Mouse (Mus musculus): Measurements from ENCODE around the gene Saa1. TPM values are rescaled to one million over a fixed set of nuclear protein-coding genes. Genes with fewer than 3 reads are reported as not detected.
"Not testable (repeated sequence)": the region's sequence is repeated elsewhere in the genome, so short reads cannot be mapped to it uniquely, and the experiment has no call there.

The Saa1 gene
- 2.7 and 4.3 TPM in 2 replicates for polyA plus RNA-seq (2012; rRNA removed)

DNA sequence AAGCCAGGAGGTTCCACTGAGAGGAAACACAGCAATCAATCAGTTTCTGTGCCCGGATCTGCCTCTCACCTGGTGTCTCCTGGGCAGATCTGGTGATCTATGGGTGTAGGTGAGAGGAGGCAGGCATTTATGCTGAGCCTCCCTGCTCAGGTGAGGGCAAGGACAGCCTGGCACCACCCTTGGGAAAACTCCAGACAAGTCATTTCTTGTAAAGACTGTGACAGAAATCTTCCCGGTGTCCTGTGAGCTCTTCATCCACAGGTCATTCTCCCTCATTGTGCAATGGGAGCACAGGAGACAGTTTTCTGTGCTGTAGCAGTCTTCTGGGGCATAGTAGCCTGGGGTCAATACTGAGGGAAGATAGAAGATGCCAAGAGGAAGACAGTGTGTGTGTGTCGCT is at the start of gene Saa1:
TSS of gene Saa1 (minus strand) at position 101 of the 400 bp plus-strand sequence.
- H3K27me3 ChIP-seq (ENCODE audit: control insufficient read depth, insufficient read depth, low read length); H3K27ac ChIP-seq (ENCODE audit: control insufficient read depth, insufficient read depth, low read length); H3K36me3 ChIP-seq (ENCODE audit: control insufficient read depth, insufficient read depth, low read length); DNase-seq; H3K4me1 ChIP-seq (replicated peaks; ENCODE audit: control insufficient read depth, insufficient read depth, low read length); H3K4me3 ChIP-seq (ENCODE audit: control insufficient read depth, insufficient read depth, low read length): not testable (repeated sequence)
- WGBS, result 73% methylated on average over 3 of the region's 3 CpGs

DNA sequence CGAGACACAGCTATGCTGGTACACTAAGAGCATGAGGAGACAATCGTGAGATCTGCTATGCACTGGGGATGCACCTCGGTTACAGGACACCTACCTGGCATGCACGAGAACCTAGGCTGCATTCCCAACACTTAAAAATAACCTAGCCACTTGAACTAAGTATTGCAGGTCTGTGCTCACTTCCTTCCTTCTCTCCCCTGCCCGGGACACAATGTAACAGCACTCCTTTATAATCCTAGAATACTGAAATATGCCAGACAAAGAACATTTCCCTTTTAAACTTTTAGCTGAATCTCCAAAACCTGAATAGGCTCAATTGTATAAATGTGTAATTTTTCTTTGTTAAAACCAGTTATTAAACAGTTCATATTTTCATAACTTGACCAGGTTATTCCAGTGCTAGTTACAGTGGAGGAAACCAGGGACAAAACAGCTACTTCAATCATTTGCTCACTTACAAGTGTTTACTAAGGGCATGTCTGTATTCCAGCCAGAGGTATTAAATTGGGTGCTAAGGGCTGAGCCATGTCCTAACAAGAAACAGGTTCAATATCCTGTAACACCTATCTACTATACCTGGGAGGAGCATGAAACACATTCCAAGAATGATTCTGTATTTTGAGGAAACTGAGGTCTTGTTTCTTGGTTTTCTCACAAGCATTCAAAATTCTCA is 46.5 kb upstream of the Saa1 start:
- no peaks in the 10 kb centered on the region for H3K4me1 ChIP-seq (replicated peaks; ENCODE audit: control insufficient read depth, insufficient read depth, low read length)
- TF ChIP-seq CTCF (IDR thresholded peaks at IDR 0.05; ENCODE audit: borderline replicate concordance, control insufficient read depth, extremely low read depth, insufficient read depth, low read length, poor library complexity) (no peak), POLR2A (IDR thresholded peaks at IDR 0.05; ENCODE audit: control insufficient read depth, extremely low read depth, insufficient read depth, low read length, poor library complexity) (no peak)
- H3K4me3 ChIP-seq (ENCODE audit: control insufficient read depth, insufficient read depth, low read length), result no peak overlapping the region
- no peak overlapping the region for H3K27ac ChIP-seq (ENCODE audit: control insufficient read depth, insufficient read depth, low read length)
- WGBS, result 85% methylated on average over 5 of the region's 5 CpGs
- H3K36me3 ChIP-seq (ENCODE audit: control insufficient read depth, insufficient read depth, low read length), result peaks cover 44% of the 10 kb centered on the region
- no peaks in the 10 kb centered on the region for H3K27me3 ChIP-seq (ENCODE audit: control insufficient read depth, insufficient read depth, low read length)
- DNase-seq, result no peak

DNA sequence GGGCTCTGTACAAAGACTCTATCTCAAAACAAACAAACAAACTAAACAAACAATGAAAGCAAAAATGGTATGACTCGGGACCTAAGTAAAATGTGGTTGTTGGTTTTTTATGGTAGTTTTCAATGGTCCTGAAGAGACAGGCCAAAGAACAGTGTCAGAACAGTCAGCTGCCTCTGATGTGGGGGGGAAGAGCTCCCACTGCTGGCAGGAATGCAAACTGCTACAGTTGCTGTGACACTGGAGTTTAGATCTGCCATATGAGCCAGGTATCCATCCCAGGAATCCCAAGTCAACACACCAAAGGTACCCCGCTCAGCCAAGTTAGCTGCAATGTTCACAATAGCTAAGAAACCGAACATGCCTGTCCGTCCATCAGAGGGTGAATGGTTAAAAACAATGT is 27.9 kb upstream of the Saa1 start:
- Histone ChIP-seq H3K27ac (ENCODE audit: control insufficient read depth, insufficient read depth, low read length) (no peak overlapping the region), H3K36me3 (ENCODE audit: control insufficient read depth, insufficient read depth, low read length) (peaks cover 60% of the 10 kb centered on the region), H3K4me1 (replicated peaks; ENCODE audit: control insufficient read depth, insufficient read depth, low read length) (no peaks in the 10 kb centered on the region), H3K27me3 (ENCODE audit: control insufficient read depth, insufficient read depth, low read length) (no peaks in the 10 kb centered on the region), H3K4me3 (ENCODE audit: control insufficient read depth, insufficient read depth, low read length) (no peak overlapping the region)
- TF ChIP-seq POLR2A (IDR thresholded peaks at IDR 0.05; ENCODE audit: control insufficient read depth, extremely low read depth, insufficient read depth, low read length, poor library complexity), result no peak
- peak; percentile 39; the same call in 1 of the 2 replicates for TF ChIP-seq CTCF (IDR thresholded peaks at IDR 0.05; ENCODE audit: borderline replicate concordance, control insufficient read depth, extremely low read depth, insufficient read depth, low read length, poor library complexity)
- peak; percentile 26 for DNase-seq
- WGBS, result 72% methylated on average over 4 of the region's 4 CpGs

DNA sequence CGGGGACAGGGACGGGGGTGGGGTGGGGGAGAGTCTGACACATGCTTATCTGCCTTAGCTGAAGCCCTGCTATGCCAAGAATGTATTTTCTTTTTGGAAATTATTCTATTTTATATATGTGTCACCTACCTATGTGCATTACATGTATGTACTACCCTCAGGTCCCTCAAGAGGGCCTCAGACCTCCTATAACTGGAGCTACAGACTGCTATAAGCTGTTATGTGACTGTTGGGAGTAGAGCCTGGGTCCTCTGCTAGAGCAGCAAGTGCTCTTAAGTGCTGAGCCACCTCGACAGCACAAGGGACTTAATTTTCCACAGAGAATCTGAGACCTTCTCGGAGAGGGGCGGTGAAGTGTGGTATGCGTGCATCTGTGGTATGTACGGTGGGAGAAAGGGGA is 25.7 kb upstream of the Saa1 start:
- TF ChIP-seq POLR2A (IDR thresholded peaks at IDR 0.05; ENCODE audit: control insufficient read depth, extremely low read depth, insufficient read depth, low read length, poor library complexity) (no peak), CTCF (IDR thresholded peaks at IDR 0.05; ENCODE audit: borderline replicate concordance, control insufficient read depth, extremely low read depth, insufficient read depth, low read length, poor library complexity) (no peak)
- DNase-seq, result no peak
- Histone ChIP-seq H3K27ac (ENCODE audit: control insufficient read depth, insufficient read depth, low read length) (no peak overlapping the region), H3K4me1 (replicated peaks; ENCODE audit: control insufficient read depth, insufficient read depth, low read length) (no peaks in the 10 kb centered on the region), H3K27me3 (ENCODE audit: control insufficient read depth, insufficient read depth, low read length) (no peaks in the 10 kb centered on the region; the same call in 1 of the 2 replicates), H3K36me3 (ENCODE audit: control insufficient read depth, insufficient read depth, low read length) (peaks cover 52% of the 10 kb centered on the region), H3K4me3 (ENCODE audit: control insufficient read depth, insufficient read depth, low read length) (no peak overlapping the region)
- WGBS, result 96% methylated on average over 7 of the region's 7 CpGs

DNA sequence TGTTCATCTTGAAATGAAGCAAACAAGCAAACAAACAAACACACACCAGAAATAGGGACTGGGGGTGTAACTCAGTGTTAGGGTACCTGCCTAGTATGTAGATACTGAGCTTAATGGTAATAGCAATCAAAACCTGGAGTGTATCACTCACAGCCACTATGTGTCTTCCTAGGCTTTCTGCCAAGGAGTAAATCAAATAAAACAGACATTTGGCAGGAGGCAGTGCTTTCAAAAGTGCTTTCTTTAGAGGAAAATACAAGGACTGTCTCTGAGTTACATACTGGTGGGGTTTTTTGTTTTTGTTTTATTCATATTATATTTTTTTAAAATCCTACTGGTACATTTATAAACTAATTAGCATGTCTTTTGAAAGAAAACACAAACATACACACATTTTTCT is 24.6 kb upstream of the Saa1 start:
- DNase-seq, result no peak
- Histone ChIP-seq H3K27ac (ENCODE audit: control insufficient read depth, insufficient read depth, low read length) (no peak overlapping the region), H3K27me3 (ENCODE audit: control insufficient read depth, insufficient read depth, low read length) (no peaks in the 10 kb centered on the region; the same call in 1 of the 2 replicates), H3K4me1 (replicated peaks; ENCODE audit: control insufficient read depth, insufficient read depth, low read length) (no peaks in the 10 kb centered on the region), H3K4me3 (ENCODE audit: control insufficient read depth, insufficient read depth, low read length) (no peak overlapping the region), H3K36me3 (ENCODE audit: control insufficient read depth, insufficient read depth, low read length) (peaks cover 50% of the 10 kb centered on the region)
- no peak for TF ChIP-seq POLR2A (IDR thresholded peaks at IDR 0.05; ENCODE audit: control insufficient read depth, extremely low read depth, insufficient read depth, low read length, poor library complexity)
- no peak for TF ChIP-seq CTCF (IDR thresholded peaks at IDR 0.05; ENCODE audit: borderline replicate concordance, control insufficient read depth, extremely low read depth, insufficient read depth, low read length, poor library complexity)

DNA sequence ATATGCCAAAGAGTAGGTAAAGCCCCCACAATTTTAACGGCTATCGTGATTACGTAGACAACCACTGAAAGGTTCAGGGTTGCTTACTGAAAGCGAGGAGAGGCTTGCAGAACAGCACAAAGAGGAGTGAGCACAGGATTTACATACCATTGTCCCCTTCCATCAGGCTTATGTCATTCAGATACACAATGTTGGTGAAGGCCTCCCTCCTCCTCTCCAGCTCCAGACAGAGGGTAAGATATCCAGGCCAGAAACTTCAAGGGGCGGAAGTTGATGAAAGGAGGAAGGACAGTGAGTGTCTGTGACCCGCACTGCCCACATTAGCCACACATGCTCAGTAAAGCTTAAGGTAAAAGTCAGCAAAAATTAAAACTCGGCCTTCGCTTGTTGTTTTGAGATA is 21.9 kb upstream of the Saa1 start:
- peaks cover 43% of the 10 kb centered on the region for H3K36me3 ChIP-seq (ENCODE audit: control insufficient read depth, insufficient read depth, low read length)
- no peaks in the 10 kb centered on the region; the same call in 1 of the 2 replicates for H3K27me3 ChIP-seq (ENCODE audit: control insufficient read depth, insufficient read depth, low read length)
- no peaks in the 10 kb centered on the region for H3K4me1 ChIP-seq (replicated peaks; ENCODE audit: control insufficient read depth, insufficient read depth, low read length)
- no peak overlapping the region for H3K27ac ChIP-seq (ENCODE audit: control insufficient read depth, insufficient read depth, low read length)
- no peak for DNase-seq
- TF ChIP-seq POLR2A (IDR thresholded peaks at IDR 0.05; ENCODE audit: control insufficient read depth, extremely low read depth, insufficient read depth, low read length, poor library complexity) (no peak), CTCF (IDR thresholded peaks at IDR 0.05; ENCODE audit: borderline replicate concordance, control insufficient read depth, extremely low read depth, insufficient read depth, low read length, poor library complexity) (no peak)
- H3K4me3 ChIP-seq (ENCODE audit: control insufficient read depth, insufficient read depth, low read length), result no peak overlapping the region
- 96% methylated on average over 8 of the region's 8 CpGs for WGBS

DNA sequence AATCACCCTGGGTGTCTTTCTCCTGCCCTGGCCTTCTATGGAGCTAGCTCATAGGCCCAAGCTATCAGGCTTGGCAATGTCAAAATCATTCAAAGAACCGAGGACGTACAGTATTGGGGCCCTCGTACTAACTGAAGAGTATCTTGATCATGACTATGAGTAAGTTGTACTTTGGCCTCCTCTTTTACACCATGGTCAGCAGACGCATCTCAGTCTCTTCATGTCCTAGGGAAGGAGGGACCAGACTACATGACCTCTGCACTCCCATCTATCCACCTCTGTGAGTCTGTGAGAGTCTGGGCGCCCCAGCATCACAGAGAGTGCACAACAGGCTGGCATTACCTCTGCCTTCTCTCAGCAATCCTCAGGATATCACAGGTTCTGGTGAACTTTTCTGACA is 19.8 kb upstream of the Saa1 start:
- H3K36me3 ChIP-seq (ENCODE audit: control insufficient read depth, insufficient read depth, low read length), result peaks cover 23% of the 10 kb centered on the region; the same call in 1 of the 2 replicates
- DNase-seq, result no peak
- no peak overlapping the region for H3K27ac ChIP-seq (ENCODE audit: control insufficient read depth, insufficient read depth, low read length)
- TF ChIP-seq POLR2A (IDR thresholded peaks at IDR 0.05; ENCODE audit: control insufficient read depth, extremely low read depth, insufficient read depth, low read length, poor library complexity) (no peak), CTCF (IDR thresholded peaks at IDR 0.05; ENCODE audit: borderline replicate concordance, control insufficient read depth, extremely low read depth, insufficient read depth, low read length, poor library complexity) (no peak)
- no peak overlapping the region for H3K4me3 ChIP-seq (ENCODE audit: control insufficient read depth, insufficient read depth, low read length)
- WGBS, result 97% methylated on average over 5 of the region's 5 CpGs
- no peaks in the 10 kb centered on the region for H3K4me1 ChIP-seq (replicated peaks; ENCODE audit: control insufficient read depth, insufficient read depth, low read length)
- H3K27me3 ChIP-seq (ENCODE audit: control insufficient read depth, insufficient read depth, low read length), result no peaks in the 10 kb centered on the region; the same call in 1 of the 2 replicates
